Mouse (Mus musculus) lung, postnatal 36 days (tissue): Measurements from ENCODE around the gene Gm21477.
"Not testable (repeated sequence)": the region's sequence is repeated elsewhere in the genome, so short reads cannot be mapped to it uniquely, and the experiment has no call there.

Experiments
- DNase-seq: peaks from one replicate; pipeline ENCODE4 v3.0.0; 2022; ENCODE audit warnings: mixed read lengths

Gm21477 gene

DNA sequence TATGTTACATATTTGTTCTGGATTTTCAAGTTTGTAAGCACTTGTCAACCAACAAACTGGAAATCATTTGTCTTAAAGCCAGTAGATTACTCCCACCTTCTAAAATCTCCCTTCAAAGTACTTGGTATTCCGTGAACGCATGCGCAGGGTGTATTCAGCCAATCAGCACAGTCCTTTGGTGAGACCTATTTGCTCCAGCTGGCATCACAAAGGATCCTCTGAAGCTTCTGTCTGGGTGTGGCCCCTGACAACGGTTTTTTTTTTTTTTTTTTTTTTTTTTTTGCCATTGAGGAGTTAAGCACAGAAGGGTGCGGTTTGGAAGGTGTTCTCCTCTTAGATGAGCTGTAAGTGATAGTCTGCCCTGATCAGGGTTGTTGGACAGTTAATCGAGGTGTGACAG is at the start of gene Gm21477:
TSS of gene Gm21477 (plus strand) at position 301 of the 400 bp plus-strand sequence.
- not testable (repeated sequence) for DNase-seq
